Comparison of ENCODE assay signal across 18 mouse cellular contexts in the genomic region with DNA sequence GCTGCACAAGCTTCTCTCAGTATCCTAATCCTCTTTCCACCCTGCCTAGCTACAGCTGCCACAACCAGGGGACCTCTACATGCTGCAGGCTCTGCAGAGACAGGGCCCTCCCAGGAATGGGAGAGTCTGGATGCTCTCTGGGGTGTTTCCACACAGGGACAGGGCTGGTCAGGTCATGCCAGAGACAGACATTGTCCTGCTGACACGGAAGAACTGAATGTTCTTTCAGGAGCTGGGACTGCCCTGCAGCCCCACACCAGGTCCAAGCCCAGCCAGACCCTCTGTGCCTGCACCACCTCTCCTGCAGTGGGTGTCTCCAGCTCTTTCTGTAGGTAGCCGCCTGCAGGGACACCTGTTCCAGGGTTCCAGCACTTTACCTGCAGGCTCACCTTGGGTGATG. TPM values are rescaled to one million over a fixed set of nuclear protein-coding genes. Genes with fewer than 3 reads are reported as not detected.
A peak's percentile ranks its signal among the peaks of the same experiment; 100 is the strongest.
DNase-seq lines count a peak whose midpoint lies in the region; ATAC-seq lines count a peak whose summit lies in the region.
"Had no signal": no experiment of that assay in that cellular context is flagged by ENCODE, and none has a peak within 500 bp of the region (broad histone marks: within the 10 kb centered on the region; RNA-seq: fewer than 3 reads in every experiment).

No protein-coding gene starts in this region.

- H3K4me3 ChIP-seq in intestine, embryonic 14.5 days (ENCODE audit: low read depth, low read length): no peak overlapping the region
- no peak overlapping the region; the same call in 1 of the 2 replicates for H3K4me3 ChIP-seq in intestine, embryonic 16.5 days (ENCODE audit: low read length)
- H3K4me3 ChIP-seq in heart, embryonic 12.5 days: peak overlapping the region; percentile 76
- peak overlapping the region; percentile 81 for H3K4me3 ChIP-seq in heart, embryonic 16.5 days (ENCODE audit: low read length)
- H3K4me3 ChIP-seq in forebrain, embryonic 16.5 days (replicated peaks; ENCODE audit: low read length): no peak overlapping the region
- H3K4me3 ChIP-seq: liver, embryonic 12.5 days had no signal

- H3K4me2 ChIP-seq in intestine, embryonic 14.5 days (ENCODE audit: low read length): peak overlapping the region; percentile 70
- no peak overlapping the region for H3K4me2 ChIP-seq in intestine, embryonic 16.5 days (ENCODE audit: low read depth, low read length)
- H3K4me2 ChIP-seq in heart, embryonic 12.5 days: peak overlapping the region; percentile 83
- peak overlapping the region; percentile 88 for H3K4me2 ChIP-seq in heart, embryonic 16.5 days (ENCODE audit: low read depth, low read length)
- H3K4me2 ChIP-seq in forebrain, embryonic 16.5 days (ENCODE audit: low read length): no peak overlapping the region
- H3K4me2 ChIP-seq: liver, embryonic 12.5 days had no signal

- ATAC-seq in intestine, embryonic 14.5 days (replicated peaks; ENCODE audit: low FRiP score, low TSS enrichment, low read depth): no peak
- no peak for ATAC-seq in intestine, embryonic 16.5 days
- no peak for ATAC-seq in heart, embryonic 12.5 days (ENCODE audit: insufficient number of reproducible peaks, low FRiP score)
- no peak for ATAC-seq in heart, embryonic 16.5 days (replicated peaks; ENCODE audit: extremely low read depth, insufficient read depth, low FRiP score)
- no peak for ATAC-seq in forebrain, embryonic 16.5 days
- ATAC-seq: forebrain, embryonic 13.5 days; inflammation-experienced regulatory T-cells, adult 6 months; liver, embryonic 12.5 days had no signal

- H3K4me1 ChIP-seq in intestine, embryonic 14.5 days (replicated peaks; ENCODE audit: control insufficient read depth, insufficient read depth, low read length): peaks cover 3% of the 10 kb centered on the region; the same call in 1 of the 2 replicates
- peaks cover 5% of the 10 kb centered on the region; the same call in 1 of the 2 replicates for H3K4me1 ChIP-seq in intestine, embryonic 16.5 days (ENCODE audit: control insufficient read depth, insufficient read depth, low read length)
- peaks cover 31% of the 10 kb centered on the region for H3K4me1 ChIP-seq in heart, embryonic 12.5 days (replicated peaks)
- peaks cover 14% of the 10 kb centered on the region for H3K4me1 ChIP-seq in heart, embryonic 16.5 days (ENCODE audit: control insufficient read depth, insufficient read depth, low read length)
- peaks cover 10% of the 10 kb centered on the region for H3K4me1 ChIP-seq in forebrain, embryonic 16.5 days (replicated peaks; ENCODE audit: control insufficient read depth, insufficient read depth, low read length)
- H3K4me1 ChIP-seq: liver, embryonic 12.5 days had no signal

- H3K36me3 ChIP-seq in intestine, embryonic 14.5 days (ENCODE audit: control insufficient read depth, insufficient read depth, low read length): no peaks in the 10 kb centered on the region
- H3K36me3 ChIP-seq in intestine, embryonic 16.5 days (ENCODE audit: control insufficient read depth, insufficient read depth, low read length): no peaks in the 10 kb centered on the region
- peaks cover 6% of the 10 kb centered on the region for H3K36me3 ChIP-seq in heart, embryonic 12.5 days
- H3K36me3 ChIP-seq in heart, embryonic 16.5 days (ENCODE audit: control insufficient read depth, insufficient read depth): no peaks in the 10 kb centered on the region
- no peaks in the 10 kb centered on the region for H3K36me3 ChIP-seq in forebrain, embryonic 16.5 days (ENCODE audit: control insufficient read depth, insufficient read depth)
- H3K36me3 ChIP-seq: embryonic facial prominence, embryonic 13.5 days; G1E; liver, embryonic 12.5 days had no signal

- H3K27me3 ChIP-seq in intestine, embryonic 14.5 days (replicated peaks; ENCODE audit: control insufficient read depth, insufficient read depth, low read length): peaks cover 31% of the 10 kb centered on the region; the same call in 1 of the 2 replicates
- peaks cover 40% of the 10 kb centered on the region for H3K27me3 ChIP-seq in intestine, embryonic 16.5 days (replicated peaks; ENCODE audit: control insufficient read depth, insufficient read depth, low read length)
- H3K27me3 ChIP-seq in heart, embryonic 12.5 days (replicated peaks): peaks cover 22% of the 10 kb centered on the region
- peaks cover 16% of the 10 kb centered on the region for H3K27me3 ChIP-seq in heart, embryonic 16.5 days (ENCODE audit: control insufficient read depth, insufficient read depth, low read length)
- peaks cover 47% of the 10 kb centered on the region for H3K27me3 ChIP-seq in forebrain, embryonic 16.5 days (replicated peaks; ENCODE audit: control insufficient read depth, insufficient read depth, low read length)

- no peak overlapping the region for H3K27ac ChIP-seq in intestine, embryonic 14.5 days (ENCODE audit: low read depth)
- H3K27ac ChIP-seq in intestine, embryonic 16.5 days (ENCODE audit: low read length): no peak overlapping the region
- H3K27ac ChIP-seq in heart, embryonic 12.5 days (ENCODE audit: poor library complexity, severe bottlenecking): peak overlapping the region; percentile 97
- peak overlapping the region; percentile 98 for H3K27ac ChIP-seq in heart, embryonic 16.5 days (ENCODE audit: low read length)
- H3K27ac ChIP-seq in forebrain, embryonic 16.5 days (ENCODE audit: low read length): no peak overlapping the region
- H3K27ac ChIP-seq: embryonic facial prominence, embryonic 13.5 days; forebrain, embryonic 13.5 days; liver, embryonic 12.5 days had no signal

- no peak overlapping the region for H3K9ac ChIP-seq in intestine, embryonic 14.5 days (ENCODE audit: low read length)
- no peak overlapping the region for H3K9ac ChIP-seq in intestine, embryonic 16.5 days (ENCODE audit: low read depth, low read length)
- H3K9ac ChIP-seq in heart, embryonic 12.5 days: peak overlapping the region; percentile 96
- H3K9ac ChIP-seq in heart, embryonic 16.5 days (ENCODE audit: low read length): peak overlapping the region; percentile 97
- no peak overlapping the region for H3K9ac ChIP-seq in forebrain, embryonic 16.5 days (replicated peaks; ENCODE audit: low read depth, low read length)
- H3K9ac ChIP-seq: liver, embryonic 12.5 days had no signal

- 73% methylated on average over 2 of the region's 2 CpGs for WGBS in intestine, embryonic 14.5 days
- 43% methylated on average over 2 of the region's 2 CpGs for WGBS in intestine, embryonic 16.5 days
- 23% methylated on average over 2 of the region's 2 CpGs for WGBS in heart, embryonic 12.5 days
- 31% methylated on average over 2 of the region's 2 CpGs for WGBS in heart, embryonic 16.5 days
- WGBS in forebrain, embryonic 16.5 days: 37% methylated on average over 2 of the region's 2 CpGs

- DNase-seq in intestine, embryonic 14.5 days (ENCODE audit: low spot score): no peak
- peak; percentile 56 for DNase-seq in skeletal muscle tissue, adult 2 months (ENCODE audit: low read depth, low spot score)
- DNase-seq in frontal cortex, postnatal 36 days (ENCODE audit: low spot score in 2 of 2): no peak
- DNase-seq: adrenal gland, adult 2 months; cerebellum, adult 18-20 months; kidney, postnatal 10 days; lung, postnatal 10 days; right cerebral cortex, adult 18-20 months; spleen, adult 18-20 months had no signal

- no peaks in the 10 kb centered on the region for H3K9me3 ChIP-seq in intestine, embryonic 14.5 days (ENCODE audit: control insufficient read depth, low read length)
- no peaks in the 10 kb centered on the region for H3K9me3 ChIP-seq in intestine, embryonic 16.5 days (ENCODE audit: control insufficient read depth, low read length)
- H3K9me3 ChIP-seq in heart, embryonic 12.5 days (replicated peaks): no peaks in the 10 kb centered on the region
- no peaks in the 10 kb centered on the region for H3K9me3 ChIP-seq in heart, embryonic 16.5 days (replicated peaks; ENCODE audit: control insufficient read depth, low read length)
- H3K9me3 ChIP-seq in forebrain, embryonic 16.5 days (ENCODE audit: control insufficient read depth, low read length): no peaks in the 10 kb centered on the region
- H3K9me3 ChIP-seq: embryonic facial prominence, embryonic 13.5 days; forebrain, embryonic 13.5 days; G1E; liver, embryonic 12.5 days had no signal

RNA-seq across cellular contexts. Expression of a gene that starts 52.8 kb away (rescaled TPM):
- 7.9 and 8.1 TPM in 2 replicates for polyA plus RNA-seq in intestine, embryonic 14.5 days (2014; fragmentation: Nextera tagmentation; extraction: Ambion mirVana)
- 10.3 and 11.6 TPM in 2 replicates for polyA plus RNA-seq in intestine, embryonic 16.5 days (2015; fragmentation: Nextera tagmentation; extraction: Ambion mirVana)
- polyA plus RNA-seq in heart, embryonic 12.5 days (2016; fragmentation: Nextera tagmentation; extraction: Ambion mirVana): 24.7 and 28.4 TPM in 2 replicates
- polyA plus RNA-seq in heart, embryonic 16.5 days (2015; fragmentation: Nextera tagmentation; extraction: Ambion mirVana): 3.9 and 5.7 TPM in 2 replicates
- not detected in 2 replicates for polyA plus RNA-seq in forebrain, embryonic 16.5 days (2015; fragmentation: Nextera tagmentation; extraction: Ambion mirVana)
- polyA plus RNA-seq: embryonic facial prominence, embryonic 13.5 days; forebrain, embryonic 13.5 days; G1E; inflammation-experienced regulatory T-cells, adult 6 months had no signal

Comparison
In these comparisons a context has a peak if more than half of its experiments do, and no peak if none do; other contexts are left out.
1. H3K4me2 ChIP-seq: peak in intestine, embryonic 14.5 days (single experiment), heart, embryonic 12.5 days (single experiment) and heart, embryonic 16.5 days (single experiment); none in intestine, embryonic 16.5 days (single experiment) and forebrain, embryonic 16.5 days (single experiment).
2. H3K27ac ChIP-seq: peak in heart, embryonic 12.5 days (single experiment) and heart, embryonic 16.5 days (single experiment); none in intestine, embryonic 14.5 days (single experiment), intestine, embryonic 16.5 days (single experiment) and forebrain, embryonic 16.5 days (single experiment).
3. H3K4me3 ChIP-seq: peak in heart, embryonic 12.5 days (single experiment) and heart, embryonic 16.5 days (single experiment); none in intestine, embryonic 14.5 days (single experiment), intestine, embryonic 16.5 days (single experiment) and forebrain, embryonic 16.5 days (single experiment).
4. H3K9ac ChIP-seq: peak in heart, embryonic 12.5 days (single experiment) and heart, embryonic 16.5 days (single experiment); none in intestine, embryonic 14.5 days (single experiment), intestine, embryonic 16.5 days (single experiment) and forebrain, embryonic 16.5 days (single experiment).